Mouse (Mus musculus) heart, postnatal 0 days (tissue): ENCODE data around the gene Sv2b. TPM values are rescaled to one million over a fixed set of nuclear protein-coding genes. Genes with fewer than 3 reads are reported as not detected.

Source experiments
- ATAC-seq: fragments of 200-750 bp; cut with Nextera tagmentation; 2 replicates; pipeline ENCODE4 v1.8.0; 2017; ENCODE audit warnings: low read depth, moderate number of reproducible peaks, moderate library complexity; ENCODE audit not compliant: insufficient read depth
- DNase-seq: peaks from one replicate; pipeline ENCODE4 v3.0.0-alpha.2; 2016; ENCODE audit warnings: low spot score
- H3K27ac ChIP-seq: fragments of 300-500 bp; sonication (generic); 2 replicates; pipeline ENCODE4 v1.5.1; 2014; ENCODE audit warnings: low read depth, mild to moderate bottlenecking
- H3K27me3 ChIP-seq: fragments of 300-500 bp; sonication (generic); 2 replicates; pipeline ENCODE4 v1.6.1; 2014; ENCODE audit warnings: low read length, mixed read lengths; ENCODE audit not compliant: control insufficient read depth, insufficient read depth
- H3K36me3 ChIP-seq: fragments of 300-500 bp; sonication (generic); replicated peaks from 2 replicates; pipeline ENCODE4 v1.6.1; 2014; ENCODE audit warnings: low read length, mixed read lengths; ENCODE audit not compliant: control insufficient read depth, insufficient read depth
- H3K4me1 ChIP-seq: fragments of 300-500 bp; sonication (generic); 2 replicates; pipeline ENCODE4 v1.6.1; 2014; ENCODE audit warnings: antibody characterized with exemption; ENCODE audit not compliant: control insufficient read depth, insufficient read depth
- H3K4me2 ChIP-seq: fragments of 300-500 bp; sonication (generic); 2 replicates; pipeline ENCODE4 v1.6.1; 2014; ENCODE audit warnings: low read depth, mild to moderate bottlenecking, low read length, moderate library complexity
- H3K4me3 ChIP-seq: fragments of 300-500 bp; sonication (generic); 2 replicates; pipeline ENCODE4 v1.5.1; 2014; ENCODE audit warnings: low read depth, low read length
- H3K9ac ChIP-seq: fragments of 300-500 bp; sonication (generic); replicated peaks from 2 replicates; pipeline ENCODE4 v1.6.1; 2014; ENCODE audit warnings: low read depth, low read length, mixed read lengths
- H3K9me3 ChIP-seq: fragments of 300-500 bp; sonication (generic); replicated peaks from 2 replicates; pipeline ENCODE4 v1.6.1; 2016; ENCODE audit warnings: low read length; ENCODE audit not compliant: control insufficient read depth
- CTCF ChIP-seq: IDR thresholded peaks from 2 replicates; pipeline ENCODE4 v1.5.1; 2016; ENCODE audit warnings: antibody characterized with exemption, control low read depth, low read depth
- EP300 ChIP-seq: IDR thresholded peaks from 2 replicates; pipeline ENCODE4 v1.6.1; 2016; ENCODE audit warnings: antibody characterized with exemption, low read depth
- WGBS: fragments of 180-500 bp; shearing (Covaris S2); extraction: QIAGEN DNeasy Blood & Tissue Kit; methylation state at CpG from one replicate; pipeline ENCODE4 v1.1.7; 2014; 5-methylcytosine and 5-hydroxymethylcytosine counted together
- polyA plus RNA-seq: library from polyadenylated mRNA; unstranded; fragments of >200 nt; fragmentation: Nextera tagmentation; extraction: Ambion mirVana; gene quantifications from 2 replicates; pipeline ENCODE4 v1.2.1, GENCODE M21; 2015
- total RNA-seq: library from RNA; depleted of rRNA; stranded (reverse); fragments of >200 nt; gene quantifications from 2 replicates; pipeline ENCODE4 v1.2.3, GENCODE M21; 2014; ENCODE audit warnings: low replicate concordance

Sv2b gene
- total and polyA plus RNA-seq, 2 experiments from 2014 or later: 0.23 to 0.73 TPM

- Histone ChIP-seq H3K27me3 (no peaks in the 10 kb centered on the region), H3K27ac (no peak overlapping the region), H3K4me1 (no peaks in the 10 kb centered on the region), H3K36me3 (no peaks in the 10 kb centered on the region), H3K4me3 (no peak overlapping the region), H3K9ac (no peak overlapping the region), H3K4me2 (no peak overlapping the region), H3K9me3 (no peaks in the 10 kb centered on the region)
- TF ChIP-seq CTCF (no peak), EP300 (no peak)
- no peak for ATAC-seq
- DNase-seq: no peak
- 76% methylated on average over 3 of the region's 3 CpGs for WGBS
Measured at GRCm38 (mm10) chr7:75167481-75167880, 141.6 kb downstream of the Sv2b start.

GRCm38 (mm10) chr7:75147174-75147573, 161.9 kb downstream of the Sv2b start:
- H3K27me3 ChIP-seq: no peaks in the 10 kb centered on the region
- peaks cover 9% of the 10 kb centered on the region; the same call in 1 of the 2 replicates for H3K4me1 ChIP-seq
- no peak overlapping the region for H3K4me3 ChIP-seq
- H3K9ac ChIP-seq: no peak overlapping the region
- H3K4me2 ChIP-seq: no peak overlapping the region
- no peak overlapping the region for H3K27ac ChIP-seq
- ATAC-seq (no peak), DNase-seq (no peak)
- 76% methylated on average over 1 of the region's 1 CpGs for whole genome bisulfite sequencing
- H3K36me3 ChIP-seq: no peaks in the 10 kb centered on the region
- H3K9me3 ChIP-seq: no peaks in the 10 kb centered on the region
- TF ChIP-seq CTCF (0 out of 2 replicates have a peak, but pooled peaks have one; percentile 12), EP300 (no peak)

- peaks cover 14% of the 10 kb centered on the region for H3K4me1 ChIP-seq
- H3K9me3 ChIP-seq: no peaks in the 10 kb centered on the region
- no peak overlapping the region for H3K9ac ChIP-seq
- 39% methylated on average over 2 of the region's 2 CpGs for WGBS
- H3K4me3 ChIP-seq: no peak overlapping the region
- ATAC-seq (no peak), DNase-seq (no peak)
- H3K4me2 ChIP-seq: no peak overlapping the region
- no peaks in the 10 kb centered on the region for H3K36me3 ChIP-seq
- H3K27me3 ChIP-seq: no peaks in the 10 kb centered on the region
- no peak overlapping the region for H3K27ac ChIP-seq
- no peak for TF ChIP-seq CTCF
- TF ChIP-seq EP300: no peak
Measured at GRCm38 (mm10) chr7:75142800-75143199, 166.3 kb downstream of the Sv2b start.

GRCm38 (mm10) chr7:75141919-75142700, 167.0 kb downstream of the Sv2b start:
- WGBS: 11% methylated on average over 17 of the region's 17 CpGs
- Histone ChIP-seq H3K27ac (no peak overlapping the region), H3K9me3 (no peaks in the 10 kb centered on the region), H3K4me3 (peak overlapping the region; percentile 31), H3K4me1 (peaks cover 14% of the 10 kb centered on the region), H3K9ac (no peak overlapping the region), H3K27me3 (no peaks in the 10 kb centered on the region), H3K36me3 (no peaks in the 10 kb centered on the region), H3K4me2 (peak overlapping the region; percentile 60)
- DNase-seq (peak; percentile 28), ATAC-seq (no peak)
- TF ChIP-seq EP300 (no peak), CTCF (no peak)

- WGBS: 90% methylated on average over 2 of the region's 2 CpGs
- Histone ChIP-seq H3K4me1 (peaks cover 14% of the 10 kb centered on the region), H3K4me3 (no peak overlapping the region), H3K27ac (no peak overlapping the region), H3K36me3 (no peaks in the 10 kb centered on the region), H3K9ac (no peak overlapping the region), H3K4me2 (no peak overlapping the region), H3K9me3 (no peaks in the 10 kb centered on the region), H3K27me3 (no peaks in the 10 kb centered on the region)
- DNase-seq (no peak), ATAC-seq (no peak)
- TF ChIP-seq CTCF (no peak), EP300 (no peak)
Measured at GRCm38 (mm10) chr7:75139306-75139705, 169.8 kb downstream of the Sv2b start.
